Mouse (Mus musculus) testis, adult 2 months (tissue): ENCODE results near the gene Fam129b. TPM values are rescaled to one million over a fixed set of nuclear protein-coding genes. Genes with fewer than 3 reads are reported as not detected.
A peak's percentile ranks its signal among the peaks of the same experiment; 100 is the strongest.

Experiments used
- H3K27ac ChIP-seq: fragments of 200-500 bp; 2 replicates; pipeline ENCODE4 v1.5.1; 2012; ENCODE audit warnings: low read depth, low read length; ENCODE audit not compliant: control insufficient read depth, insufficient read depth
- H3K27me3 ChIP-seq: fragments of 200-500 bp; 2 replicates; pipeline ENCODE4 v1.6.1; 2012; ENCODE audit warnings: mild to moderate bottlenecking, low read length, moderate library complexity; ENCODE audit not compliant: control insufficient read depth, insufficient read depth
- H3K36me3 ChIP-seq: fragments of 200-500 bp; 2 replicates; pipeline ENCODE4 v1.6.1; 2012; ENCODE audit warnings: mild to moderate bottlenecking, low read length; ENCODE audit not compliant: control insufficient read depth, insufficient read depth
- H3K4me1 ChIP-seq: fragments of 200-500 bp; 2 replicates; pipeline ENCODE4 v1.6.1; 2012; ENCODE audit warnings: low read length; ENCODE audit not compliant: control insufficient read depth, insufficient read depth
- H3K4me3 ChIP-seq: fragments of 200-500 bp; 2 replicates; pipeline ENCODE4 v1.5.1; 2012; ENCODE audit warnings: low read depth, mild to moderate bottlenecking, low read length, moderate library complexity, mixed read lengths; ENCODE audit not compliant: control insufficient read depth
- CTCF ChIP-seq: fragments of 200-500 bp; IDR thresholded peaks from 2 replicates; pipeline ENCODE4 v1.5.1; 2012; ENCODE audit warnings: low read depth, mild to moderate bottlenecking, inconsistent platforms, low read length, moderate library complexity; ENCODE audit not compliant: control insufficient read depth, insufficient read depth, insufficient replicate concordance
- POLR2A ChIP-seq: fragments of 200-500 bp; IDR thresholded peaks from 2 replicates; pipeline ENCODE4 v1.6.1; 2012; ENCODE audit warnings: low read depth, mild to moderate bottlenecking, inconsistent platforms, low read length, moderate library complexity; ENCODE audit not compliant: control insufficient read depth
- polyA plus RNA-seq: library from polyadenylated mRNA; depleted of rRNA; stranded (reverse); fragments of >200 nt; gene quantifications from 2 replicates; pipeline ENCODE4 v1.2.3, GENCODE M21; 2012

Fam129b gene
- polyA plus RNA-seq, 1 experiment = 2.0 TPM

GRCm38 (mm10) chr2:32962875-32963220 lies 86.9 kb downstream of the Fam129b start:
- H3K27ac ChIP-seq = no peak overlapping the region
- H3K4me3 ChIP-seq = no peak overlapping the region
- H3K27me3 ChIP-seq = no peaks in the 10 kb centered on the region
- peaks cover 24% of the 10 kb centered on the region for H3K4me1 ChIP-seq
- H3K36me3 ChIP-seq = no peaks in the 10 kb centered on the region
- no peak for TF ChIP-seq POLR2A
- TF ChIP-seq CTCF = no peak

- TF ChIP-seq POLR2A (no peak), CTCF (no peak)
- peaks cover 25% of the 10 kb centered on the region for H3K4me1 ChIP-seq
- H3K36me3 ChIP-seq = no peaks in the 10 kb centered on the region
- H3K4me3 ChIP-seq = no peak overlapping the region
- no peak overlapping the region for H3K27ac ChIP-seq
- no peaks in the 10 kb centered on the region for H3K27me3 ChIP-seq
These were observed 87.6 kb downstream of the Fam129b start for GRCm38 (mm10) chr2:32963544-32963943.

- Histone ChIP-seq H3K27ac (no peak overlapping the region), H3K27me3 (no peaks in the 10 kb centered on the region), H3K4me3 (no peak overlapping the region), H3K4me1 (peaks cover 25% of the 10 kb centered on the region), H3K36me3 (no peaks in the 10 kb centered on the region)
- TF ChIP-seq CTCF (no peak), POLR2A (no peak)
These were observed 88.1 kb downstream of the Fam129b start for GRCm38 (mm10) chr2:32963981-32964380.

- H3K27me3 ChIP-seq = no peaks in the 10 kb centered on the region
- TF ChIP-seq POLR2A (no peak), CTCF (no peak)
- no peaks in the 10 kb centered on the region for H3K36me3 ChIP-seq
- H3K4me3 ChIP-seq = no peak overlapping the region
- H3K4me1 ChIP-seq = peaks cover 25% of the 10 kb centered on the region
- no peak overlapping the region for H3K27ac ChIP-seq
These were observed 88.9 kb downstream of the Fam129b start for GRCm38 (mm10) chr2:32964659-32965457.

- Histone ChIP-seq H3K4me3 (no peak overlapping the region), H3K36me3 (no peaks in the 10 kb centered on the region), H3K4me1 (peaks cover 25% of the 10 kb centered on the region), H3K27ac (no peak overlapping the region), H3K27me3 (no peaks in the 10 kb centered on the region)
- no peak for TF ChIP-seq POLR2A
These were observed 89.7 kb downstream of the Fam129b start for GRCm38 (mm10) chr2:32965511-32966183.

- H3K4me1 ChIP-seq = peaks cover 21% of the 10 kb centered on the region
- peak overlapping the region; percentile 89 for H3K27ac ChIP-seq
These were observed 90.3 kb downstream of the Fam129b start for GRCm38 (mm10) chr2:32966184-32966688.

GRCm38 (mm10) chr2:32966689-32967631 lies 91.0 kb downstream of the Fam129b start:
- peaks cover 16% of the 10 kb centered on the region for H3K4me1 ChIP-seq
- TF ChIP-seq POLR2A (peak; percentile 96), CTCF (peak; percentile 51; the same call in 1 of the 2 replicates)
- H3K27ac ChIP-seq = peak overlapping the region; percentile 89
- H3K36me3 ChIP-seq = no peaks in the 10 kb centered on the region
- peak overlapping the region; percentile 96 for H3K4me3 ChIP-seq
- no peaks in the 10 kb centered on the region for H3K27me3 ChIP-seq

More at GRCm38 (mm10) chr2:32966184-32966688, 90.3 kb downstream of the Fam129b start:
- no peaks in the 10 kb centered on the region for H3K27me3 ChIP-seq
- peak overlapping the region; percentile 96 for H3K4me3 ChIP-seq
- TF ChIP-seq CTCF = no peak
- no peaks in the 10 kb centered on the region for H3K36me3 ChIP-seq
